Mouse (Mus musculus): Measurements from ENCODE around the gene Ube2g2.

DNA sequence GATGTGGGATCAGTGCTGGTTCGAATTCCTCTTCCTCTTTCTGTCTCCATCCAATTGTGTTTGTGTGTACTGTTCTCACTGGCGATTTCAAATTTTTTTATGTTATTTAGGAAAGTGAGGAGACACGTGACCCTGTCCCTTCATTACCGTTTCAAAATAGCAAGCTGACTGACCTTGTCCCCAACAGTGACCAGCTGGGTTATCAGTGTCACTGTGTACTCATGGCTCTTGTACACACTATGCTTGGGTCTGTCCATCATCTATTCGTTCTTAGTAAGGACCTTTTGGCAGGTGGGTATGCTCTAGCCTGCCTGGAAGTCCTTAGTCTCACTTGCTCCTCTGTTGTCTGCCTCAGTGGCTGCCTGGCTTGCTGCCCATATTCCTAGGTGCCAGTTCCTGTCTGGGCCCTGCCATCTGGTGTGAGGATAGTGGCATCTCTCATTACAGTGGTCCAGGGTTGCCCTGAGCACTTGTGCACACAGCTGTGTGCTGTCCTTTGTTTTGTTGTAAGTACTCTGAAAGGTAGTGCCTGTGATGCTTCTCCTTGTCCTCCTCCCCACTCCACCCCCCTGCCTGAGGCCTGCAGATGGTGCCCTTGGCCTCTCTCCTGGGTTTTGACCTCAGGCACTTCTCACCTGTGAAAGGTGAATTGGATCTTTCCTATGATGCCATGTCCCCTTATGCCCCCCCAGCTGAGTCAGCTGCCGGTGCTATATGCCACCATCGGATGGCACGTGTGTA, 11.7 kb upstream of the Ube2g2 start:
- TF ChIP-seq TBP (conservative IDR thresholded peaks at IDR 0.05; ENCODE audit: low read depth, low read length) (no peak), MAFK (IDR thresholded peaks at IDR 0.05; ENCODE audit: insufficient replicate concordance, low read length) (no peak), EP300 (IDR thresholded peaks at IDR 0.05; ENCODE audit: low read length) (no peak), USF1 (IDR thresholded peaks at IDR 0.05; ENCODE audit: low read depth, low read length) (no peak), CTCF (conservative IDR thresholded peaks at IDR 0.05 in 1 of 2, IDR thresholded peaks at IDR 0.05 in 1 of 2; ENCODE audit: low read depth in 2 of 2, low read length in 2 of 2) (no peak), E2F4 (IDR thresholded peaks at IDR 0.05; ENCODE audit: insufficient replicate concordance, low read depth, low read length) (no peak)

Data from CH12.LX (cell line).